Mouse (Mus musculus) left cerebral cortex, adult 18-20 months (tissue): ENCODE data around the gene Grk5. TPM values are rescaled to one million over a fixed set of nuclear protein-coding genes. Genes with fewer than 3 reads are reported as not detected.

ENCODE experiments used
- total RNA-seq, 2 experiments: library from RNA; stranded (reverse); gene quantifications; 2 replicates each; pipeline ENCODE4 v1.2.3; 2021

Grk5 gene
- total RNA-seq, 2 experiments from 2014 or later, result 12.8 to 14.1 TPM

Other genes with a start within 250 kb of the Grk5 start
- 10 to 100 TPM; 26.5 to 27.0 TPM for gene Nanos1, start 133.8 kb upstream of the Grk5 start, total RNA-seq
- 10 to 100 TPM; 88.5 to 91.0 TPM for gene Eif3a, start 99.1 kb upstream of the Grk5 start, total RNA-seq
- 10 to 100 TPM; 34.4 to 46.9 TPM for gene Fam45a, start 78.2 kb upstream of the Grk5 start, total RNA-seq
- 10 to 100 TPM; 16.2 to 17.3 TPM for gene Sfxn4, start 28.3 kb upstream of the Grk5 start, total RNA-seq
- 10 to 100 TPM; 71.2 to 75.6 TPM for gene Prdx3, start 15.2 kb upstream of the Grk5 start, total RNA-seq